Mouse (Mus musculus) heart, postnatal 0 days (tissue): ENCODE results near the gene Dnah1.
A peak's percentile ranks its signal among the peaks of the same experiment; 100 is the strongest.

Experiments
- CTCF ChIP-seq: IDR thresholded peaks from 2 replicates; pipeline ENCODE4 v1.5.1; 2016; ENCODE audit warnings: antibody characterized with exemption, control low read depth, low read depth
- EP300 ChIP-seq: IDR thresholded peaks from 2 replicates; pipeline ENCODE4 v1.6.1; 2016; ENCODE audit warnings: antibody characterized with exemption, low read depth

DNA sequence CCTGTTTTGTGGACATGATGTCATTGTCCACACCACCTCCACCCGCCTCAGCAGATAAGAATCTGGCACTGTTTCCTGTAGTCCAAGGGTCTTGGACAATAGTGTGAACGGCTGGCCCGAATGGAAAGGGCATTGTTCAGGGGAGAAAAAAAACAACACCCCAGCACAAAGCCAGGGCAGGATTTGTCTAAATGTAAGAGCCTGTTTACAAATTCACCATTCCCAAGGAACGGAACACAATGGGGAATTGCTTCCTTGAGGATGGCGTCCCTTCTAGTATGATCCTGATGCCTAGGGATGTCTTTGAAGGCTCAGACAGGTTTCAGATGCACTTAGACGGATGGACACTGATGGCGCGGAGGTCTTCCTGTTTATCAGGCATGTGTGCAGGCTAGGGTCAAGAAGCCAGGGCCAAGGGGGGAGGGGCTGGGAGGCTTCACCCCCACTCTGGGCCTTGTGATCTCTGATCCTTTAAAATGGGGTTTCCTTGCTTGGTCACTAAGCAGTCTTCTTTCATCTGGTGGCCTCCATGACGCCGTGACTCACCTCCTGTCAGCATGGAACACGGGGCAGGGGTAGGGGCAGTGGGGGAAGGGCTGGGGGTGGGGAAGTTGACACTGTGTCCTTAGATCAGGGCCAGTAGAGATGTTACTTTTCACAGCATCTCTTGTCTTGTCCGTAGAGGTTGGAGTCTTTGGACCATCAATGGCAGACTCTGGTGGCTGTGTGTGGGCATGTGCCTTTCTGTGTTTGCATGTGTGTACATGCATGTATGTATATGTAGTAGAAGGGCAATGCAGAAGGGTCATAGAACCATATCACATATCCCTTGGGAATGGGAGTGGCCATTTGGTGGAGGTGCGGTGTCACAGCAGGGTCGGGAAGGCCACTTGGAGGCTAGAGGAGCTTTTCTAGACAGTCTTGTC lies 90.4 kb downstream of the Dnah1 start:
- TF ChIP-seq CTCF, result no peak
- TF ChIP-seq EP300, result peak; percentile 82
